Mouse (Mus musculus): Measurements from ENCODE around the gene Gba2. TPM values are rescaled to one million over a fixed set of nuclear protein-coding genes. Genes with fewer than 3 reads are reported as not detected.
A peak's percentile ranks its signal among the peaks of the same experiment; 100 is the strongest.
"Not testable (repeated sequence)": the region's sequence is repeated elsewhere in the genome, so short reads cannot be mapped to it uniquely, and the experiment has no call there.

The Gba2 gene
- 10 to 100 TPM; 60.8 to 64.4 TPM for total RNA-seq (2021)

GRCm38 (mm10) chr4:43578376-43579204 lies at the start of gene Gba2, which contains the start of gene Rgp1:
Gba2 (minus strand) TSS chr4:43578873.
Rgp1 (plus strand) TSS chr4:43578715.
- peak; percentile 71 to 78 for DNase-seq (ENCODE audit: extremely low spot score in 1 of 2, low spot score in 1 of 2)

GRCm38 (mm10) chr4:43620146-43620778 lies 41.6 kb upstream of the Gba2 start:
- DNase-seq (ENCODE audit: extremely low spot score in 1 of 2, low spot score in 1 of 2) = no peak

GRCm38 (mm10) chr4:43613060-43613730 lies 34.5 kb upstream of the Gba2 start:
- no peak for DNase-seq (ENCODE audit: extremely low spot score in 1 of 2, low spot score in 1 of 2)

- no peak for DNase-seq (ENCODE audit: extremely low spot score in 1 of 2, low spot score in 1 of 2)
These were observed 33.9 kb upstream of the Gba2 start for GRCm38 (mm10) chr4:43612534-43612933.

- no peak for DNase-seq (ENCODE audit: extremely low spot score in 1 of 2, low spot score in 1 of 2)
These were observed 26.3 kb upstream of the Gba2 start for GRCm38 (mm10) chr4:43604751-43605685.

GRCm38 (mm10) chr4:43604099-43604498 lies 25.4 kb upstream of the Gba2 start:
- DNase-seq (ENCODE audit: extremely low spot score in 1 of 2, low spot score in 1 of 2) = no peak

GRCm38 (mm10) chr4:43600195-43600934 lies 21.7 kb upstream of the Gba2 start:
- DNase-seq (ENCODE audit: extremely low spot score in 1 of 2, low spot score in 1 of 2) = no peak

GRCm38 (mm10) chr4:43598650-43599380 lies 20.1 kb upstream of the Gba2 start:
- DNase-seq (ENCODE audit: extremely low spot score in 1 of 2, low spot score in 1 of 2) = no peak

- DNase-seq (ENCODE audit: extremely low spot score in 1 of 2, low spot score in 1 of 2) = no peak
These were observed 19.5 kb upstream of the Gba2 start for GRCm38 (mm10) chr4:43598200-43598599.

- not testable (repeated sequence) for DNase-seq (ENCODE audit: extremely low spot score in 1 of 2, low spot score in 1 of 2)
These were observed 17.9 kb upstream of the Gba2 start for GRCm38 (mm10) chr4:43596597-43596996.

GRCm38 (mm10) chr4:43593453-43593852 lies 14.8 kb upstream of the Gba2 start:
- DNase-seq (ENCODE audit: extremely low spot score in 1 of 2, low spot score in 1 of 2) = no peak

- DNase-seq (ENCODE audit: extremely low spot score in 1 of 2, low spot score in 1 of 2) = no peak
These were observed 13.3 kb upstream of the Gba2 start for GRCm38 (mm10) chr4:43591961-43592360.

- no peak for DNase-seq (ENCODE audit: extremely low spot score in 1 of 2, low spot score in 1 of 2)
These were observed 12.9 kb upstream of the Gba2 start for GRCm38 (mm10) chr4:43591543-43591942.

GRCm38 (mm10) chr4:43587681-43588080 lies 9.0 kb upstream of the Gba2 start:
- DNase-seq (ENCODE audit: extremely low spot score in 1 of 2, low spot score in 1 of 2) = no peak

GRCm38 (mm10) chr4:43586411-43586810 lies 7.7 kb upstream of the Gba2 start:
- no peak for DNase-seq (ENCODE audit: extremely low spot score in 1 of 2, low spot score in 1 of 2)

GRCm38 (mm10) chr4:43585682-43586081 lies 7.0 kb upstream of the Gba2 start:
- DNase-seq (ENCODE audit: extremely low spot score in 1 of 2, low spot score in 1 of 2) = no peak

GRCm38 (mm10) chr4:43584444-43585416 lies 6.1 kb upstream of the Gba2 start, which contains the start of gene Msmp:
Msmp (minus strand) TSS chr4:43584494.
- DNase-seq (ENCODE audit: extremely low spot score in 1 of 2, low spot score in 1 of 2) = no peak

- DNase-seq (ENCODE audit: extremely low spot score in 1 of 2, low spot score in 1 of 2) = no peak
These were observed 4.7 kb upstream of the Gba2 start for GRCm38 (mm10) chr4:43583421-43583820.

All from layer of hippocampus, postnatal 25 days (tissue).